Mouse (Mus musculus) myocyte (in vitro differentiated cells): ENCODE results near the gene Itih5. TPM values are rescaled to one million over a fixed set of nuclear protein-coding genes. Genes with fewer than 3 reads are reported as not detected.

ENCODE experiments used
- H3K27me3 ChIP-seq: one replicate; pipeline ENCODE4 v1.6.1; 2011; ENCODE audit not compliant: control insufficient read depth, insufficient read depth, insufficient read length
- H3K36me3 ChIP-seq: one replicate; pipeline ENCODE4 v1.6.1; 2011; ENCODE audit not compliant: control insufficient read depth, insufficient read depth
- H3K4me2 ChIP-seq: one replicate; pipeline ENCODE4 v1.6.1; 2011; ENCODE audit warnings: low read depth, control low read depth
- H3K4me3 ChIP-seq: one replicate; pipeline ENCODE4 v1.5.1; 2011; ENCODE audit warnings: mild to moderate bottlenecking, control low read depth, moderate library complexity
- H3K79me2 ChIP-seq: one replicate; pipeline ENCODE4 v1.6.1; 2011; ENCODE audit not compliant: control insufficient read depth, insufficient read depth
- H3ac ChIP-seq: one replicate; pipeline ENCODE4 v1.6.1; 2011; ENCODE audit not compliant: control insufficient read depth, insufficient read length
- CEBPB ChIP-seq: IDR thresholded peaks from 2 replicates; pipeline ENCODE4 v1.6.1; 2011; ENCODE audit warnings: mild to moderate bottlenecking, moderate library complexity; ENCODE audit not compliant: poor library complexity, insufficient read depth, severe bottlenecking
- E2F4 ChIP-seq: IDR thresholded peaks from one replicate; pipeline ENCODE4 v1.6.1; 2011; ENCODE audit warnings: mild to moderate bottlenecking, control low read depth, moderate library complexity; ENCODE audit not compliant: insufficient read depth
- MAX ChIP-seq: IDR thresholded peaks from one replicate; pipeline ENCODE4 v1.6.1; 2011; ENCODE audit warnings: low read depth, mild to moderate bottlenecking, control low read depth
- MYOD1 ChIP-seq, 3 experiments: IDR thresholded peaks; one replicate each; pipeline ENCODE4 v1.6.1; 2011; ENCODE audit warnings: control low read depth in 2 of 3, low read depth in 2 of 3, mild to moderate bottlenecking in 2 of 3, moderate library complexity in 1 of 3; ENCODE audit not compliant: insufficient read length in 2 of 3, control insufficient read depth in 1 of 3
- MYOG ChIP-seq, 3 experiments: IDR thresholded peaks; one replicate each; pipeline ENCODE4 v1.6.1; 2011; ENCODE audit warnings: control low read depth in 2 of 3, low read depth in 2 of 3, mild to moderate bottlenecking in 2 of 3; ENCODE audit not compliant: insufficient read length in 2 of 3, control insufficient read depth in 1 of 3, insufficient read depth in 1 of 3
- POLR2A ChIP-seq: IDR thresholded peaks from one replicate; pipeline ENCODE4 v1.6.1; 2011; ENCODE audit warnings: low read depth, mild to moderate bottlenecking, control low read depth, moderate library complexity; ENCODE audit not compliant: insufficient read length
- POLR2AphosphoS2 ChIP-seq: IDR thresholded peaks from one replicate; pipeline ENCODE4 v1.6.1; 2011; ENCODE audit warnings: low read depth, control low read depth; ENCODE audit not compliant: insufficient read length
- REST ChIP-seq: IDR thresholded peaks from one replicate; pipeline ENCODE4 v1.6.1; 2011; ENCODE audit warnings: mild to moderate bottlenecking, control low read depth, moderate library complexity; ENCODE audit not compliant: insufficient read depth, insufficient read length
- SRF ChIP-seq: IDR thresholded peaks from one replicate; pipeline ENCODE4 v1.6.1; 2011; ENCODE audit warnings: low read depth; ENCODE audit not compliant: control insufficient read depth, insufficient read length
- TCF12 ChIP-seq: IDR thresholded peaks from one replicate; pipeline ENCODE4 v1.6.1; 2011; ENCODE audit warnings: mild to moderate bottlenecking, control low read depth; ENCODE audit not compliant: poor library complexity, insufficient read depth, severe bottlenecking
- TCF3 ChIP-seq: IDR thresholded peaks from one replicate; pipeline ENCODE4 v1.6.1; 2011; ENCODE audit warnings: low read depth, control low read depth; ENCODE audit not compliant: insufficient read length
- USF1 ChIP-seq: IDR thresholded peaks from one replicate; pipeline ENCODE4 v1.6.1; 2011; ENCODE audit warnings: low read depth, mild to moderate bottlenecking, control low read depth, moderate library complexity
- polyA plus RNA-seq: library from polyadenylated mRNA; unstranded; fragments of >200 nt; fragmentation: generic; extraction: Trizol; gene quantifications from one replicate; pipeline ENCODE4 v1.2.1, GENCODE M21; 2012; ENCODE audit warnings: missing spikeins

The Itih5 gene
- polyA plus RNA-seq, 1 experiment, result not detected

DNA sequence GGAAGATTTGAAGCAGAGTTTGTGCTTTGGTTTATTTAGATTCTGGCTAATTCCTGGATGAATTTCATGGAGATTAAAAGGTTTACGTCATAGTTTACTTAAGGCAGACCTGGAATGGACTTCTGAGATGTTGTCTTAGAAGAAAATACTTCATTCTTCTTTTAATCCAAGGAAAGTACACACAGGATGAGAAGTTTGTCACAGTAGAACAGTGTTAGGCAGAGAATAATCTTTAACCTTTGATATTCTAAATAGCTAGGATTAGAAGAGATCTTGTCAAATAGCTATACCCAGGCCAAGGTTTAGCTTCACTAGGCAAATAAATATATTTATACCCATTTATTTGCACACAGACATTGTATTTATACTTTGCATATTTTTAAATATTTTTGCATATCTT lies 73.5 kb downstream of the Itih5 start:
- Histone ChIP-seq H3ac (no peak overlapping the region), H3K27me3 (no peaks in the 10 kb centered on the region), H3K4me3 (no peak overlapping the region), H3K36me3 (no peaks in the 10 kb centered on the region), H3K4me2 (no peak overlapping the region), H3K79me2 (no peaks in the 10 kb centered on the region)
- TF ChIP-seq MAX, result no peak
- TF ChIP-seq REST, result no peak
- no peak for TF ChIP-seq TCF12
- TF ChIP-seq POLR2AphosphoS2, result no peak
- no peak for TF ChIP-seq MYOD1 (IDR thresholded peaks at IDR 0.05; ENCODE audit: control insufficient read depth in 1 of 3, insufficient read length in 2 of 3, low read depth in 2 of 3)
- TF ChIP-seq POLR2A, result no peak
- TF ChIP-seq USF1, result no peak
- TF ChIP-seq TCF3, result no peak
- TF ChIP-seq MYOG (IDR thresholded peaks at IDR 0.05; ENCODE audit: control insufficient read depth in 1 of 3, insufficient read depth in 1 of 3, insufficient read length in 2 of 3, low read depth in 2 of 3), result no peak
- no peak for TF ChIP-seq CEBPB
- TF ChIP-seq SRF, result no peak
- no peak for TF ChIP-seq E2F4

GRCm38 (mm10) chr2:10231971-10232370 lies 78.6 kb downstream of the Itih5 start:
- Histone ChIP-seq H3ac (no peak overlapping the region), H3K27me3 (no peaks in the 10 kb centered on the region), H3K4me2 (no peak overlapping the region), H3K4me3 (no peak overlapping the region), H3K36me3 (no peaks in the 10 kb centered on the region), H3K79me2 (no peaks in the 10 kb centered on the region)
- no peak for TF ChIP-seq E2F4
- TF ChIP-seq CEBPB, result no peak
- TF ChIP-seq TCF12, result no peak
- no peak for TF ChIP-seq REST
- no peak for TF ChIP-seq POLR2A
- no peak for TF ChIP-seq TCF3
- no peak for TF ChIP-seq MAX

GRCm38 (mm10) chr2:10236554-10236953 lies 83.2 kb downstream of the Itih5 start:
- Histone ChIP-seq H3K36me3 (no peaks in the 10 kb centered on the region), H3K79me2 (no peaks in the 10 kb centered on the region), H3K4me3 (no peak overlapping the region), H3K4me2 (no peak overlapping the region), H3K27me3 (no peaks in the 10 kb centered on the region), H3ac (no peak overlapping the region)
- TF ChIP-seq TCF12 (no peak), POLR2A (no peak), MAX (no peak), POLR2AphosphoS2 (no peak), SRF (no peak), REST (no peak), TCF3 (no peak), E2F4 (no peak), CEBPB (no peak), USF1 (no peak)

- Histone ChIP-seq H3K4me2 (no peak overlapping the region), H3K36me3 (no peaks in the 10 kb centered on the region)
- TF ChIP-seq POLR2A (no peak), MYOD1 (IDR thresholded peaks at IDR 0.05; ENCODE audit: control insufficient read depth in 1 of 3, insufficient read length in 2 of 3, low read depth in 2 of 3) (no peak), TCF3 (no peak), USF1 (no peak), TCF12 (no peak), MYOG (IDR thresholded peaks at IDR 0.05; ENCODE audit: control insufficient read depth in 1 of 3, insufficient read depth in 1 of 3, insufficient read length in 2 of 3, low read depth in 2 of 3) (no peak), POLR2AphosphoS2 (no peak), MAX (no peak), REST (no peak), SRF (no peak), E2F4 (no peak), CEBPB (no peak)
Measured at GRCm38 (mm10) chr2:10242970-10243369, 89.6 kb downstream of the Itih5 start.

DNA sequence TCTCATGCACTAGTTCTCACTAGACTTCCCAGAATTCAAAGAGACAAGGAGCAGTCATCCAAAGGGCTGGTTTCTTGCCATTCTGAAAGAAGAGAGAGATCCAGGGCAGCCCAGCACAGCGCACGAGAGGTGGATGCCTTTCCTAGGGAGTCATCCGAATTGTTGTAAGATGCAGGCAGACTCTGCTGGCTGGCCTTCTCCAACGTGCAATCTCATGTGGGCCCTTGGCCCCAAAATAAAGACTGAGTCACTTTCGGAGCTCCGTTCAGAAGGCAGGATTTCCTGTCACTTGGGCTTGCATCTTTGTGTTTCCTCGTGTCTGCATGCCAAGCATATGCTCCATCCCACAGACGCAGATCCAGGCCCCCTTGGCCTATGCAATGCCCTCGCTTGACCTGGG lies 97.1 kb downstream of the Itih5 start:
- Histone ChIP-seq H3K36me3 (no peaks in the 10 kb centered on the region), H3ac (no peak overlapping the region), H3K27me3 (no peaks in the 10 kb centered on the region)

More at GRCm38 (mm10) chr2:10242970-10243369, 89.6 kb downstream of the Itih5 start:
- H3K27me3 ChIP-seq, result no peaks in the 10 kb centered on the region
- no peaks in the 10 kb centered on the region for H3K79me2 ChIP-seq
- H3K4me3 ChIP-seq, result no peak overlapping the region
- no peak overlapping the region for H3ac ChIP-seq

More for the DNA sequence above, 97.1 kb downstream of the Itih5 start:
- no peak overlapping the region for H3K4me3 ChIP-seq
- no peaks in the 10 kb centered on the region for H3K79me2 ChIP-seq
- no peak overlapping the region for H3K4me2 ChIP-seq
- TF ChIP-seq E2F4 (no peak), POLR2AphosphoS2 (no peak), POLR2A (no peak), USF1 (no peak), MYOG (IDR thresholded peaks at IDR 0.05; ENCODE audit: control insufficient read depth in 1 of 3, insufficient read depth in 1 of 3, insufficient read length in 2 of 3, low read depth in 2 of 3) (no peak), TCF3 (no peak), REST (no peak), MAX (no peak), MYOD1 (IDR thresholded peaks at IDR 0.05; ENCODE audit: control insufficient read depth in 1 of 3, insufficient read length in 2 of 3, low read depth in 2 of 3) (no peak), CEBPB (no peak), TCF12 (no peak), SRF (no peak)
